Mouse (Mus musculus): ENCODE results near the gene Fjx1. TPM values are rescaled to one million over a fixed set of nuclear protein-coding genes. Genes with fewer than 3 reads are reported as not detected.

Fjx1 gene
- 1 to 10 TPM; 2.3 to 2.4 TPM for total RNA-seq (2021)

DNA sequence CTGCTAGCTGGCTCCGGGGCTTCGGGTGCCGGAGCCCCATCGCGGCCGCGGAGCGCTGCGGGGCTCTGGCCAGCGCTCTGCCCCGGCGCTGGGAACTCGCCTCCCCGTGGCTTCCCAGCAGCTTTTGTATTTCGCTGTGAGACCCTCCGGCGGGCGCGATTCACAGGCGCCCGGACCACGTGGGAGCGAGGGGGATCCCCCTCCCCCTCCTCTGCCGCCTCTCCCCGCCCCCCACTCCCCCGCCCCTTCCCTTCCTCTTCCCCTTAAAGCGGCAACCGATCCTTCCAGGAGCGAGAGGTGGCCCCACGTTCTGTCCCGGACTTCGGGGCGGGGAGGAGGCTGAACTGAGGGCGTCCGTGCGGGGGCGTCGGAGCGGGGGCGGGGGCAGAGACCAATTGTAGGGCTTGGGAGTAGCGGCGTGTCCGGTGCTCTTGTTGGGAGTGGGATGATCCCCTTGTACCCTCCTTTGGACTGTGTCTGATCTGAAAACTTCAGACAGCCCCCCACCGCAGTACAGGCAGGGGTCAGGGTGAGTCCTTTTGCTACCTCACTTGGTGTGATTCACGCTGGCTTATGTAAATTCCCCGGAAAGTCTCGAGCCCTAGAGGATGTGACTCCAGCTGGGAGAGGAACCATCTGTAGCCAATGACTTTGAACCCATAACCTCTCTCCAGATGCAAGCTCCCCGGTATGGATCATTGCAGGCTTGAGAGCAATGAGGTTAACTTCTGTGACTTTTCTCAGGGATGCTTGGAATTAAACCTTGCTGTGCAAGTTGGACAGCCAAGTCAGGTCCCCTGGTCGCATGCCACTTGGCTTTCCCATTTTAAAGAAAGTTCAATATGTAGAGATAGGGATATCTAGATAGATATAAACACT, at the start of gene Fjx1:
Fjx1 (minus strand) TSS at position 829 of the 879 bp plus-strand sequence.
- intact Hi-C loops (cut with DNase I), result loop anchor here (2.0 to 10.0 kb wide), 4 partner anchors 90 to 757 kb away; no protein-coding TSS in a partner anchor
- DNase-seq, result peak; percentile 48 to 49

DNA sequence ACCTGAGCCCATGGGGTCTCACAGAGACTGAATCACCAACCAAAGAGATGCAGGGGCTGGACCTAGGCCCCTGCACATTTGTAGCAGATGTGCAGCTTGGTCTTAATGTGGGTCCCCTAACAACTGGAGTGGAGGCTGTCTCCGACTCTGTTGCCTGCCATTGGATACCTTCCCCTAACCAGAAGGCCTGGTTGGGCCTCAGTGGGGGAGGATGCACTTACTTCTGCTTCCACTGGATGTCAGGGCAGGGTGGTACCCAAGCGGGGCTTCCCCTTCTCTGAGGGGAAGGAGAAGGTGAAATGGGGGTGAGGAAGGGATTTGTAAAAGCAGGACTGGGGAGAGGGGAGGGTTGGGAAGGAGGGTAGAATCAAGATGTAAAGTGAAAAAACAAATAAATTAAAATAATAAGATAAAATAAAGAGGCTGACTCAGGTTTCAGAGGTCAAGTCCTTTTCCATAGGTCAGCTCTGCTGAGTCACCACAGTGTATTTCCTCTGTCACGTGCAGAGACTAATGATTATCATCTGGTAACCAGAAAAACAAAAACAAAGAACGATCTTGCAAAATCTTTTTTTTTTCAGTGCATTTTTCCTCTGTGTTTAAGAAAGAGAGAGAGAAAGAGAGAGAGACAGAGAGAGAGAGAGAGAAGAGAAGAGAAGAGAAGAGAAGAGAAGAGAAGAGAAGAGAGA, 47.8 kb upstream of the Fjx1 start:
- intact Hi-C loops (cut with DNase I), result no loop called here
- no peak for DNase-seq

DNA sequence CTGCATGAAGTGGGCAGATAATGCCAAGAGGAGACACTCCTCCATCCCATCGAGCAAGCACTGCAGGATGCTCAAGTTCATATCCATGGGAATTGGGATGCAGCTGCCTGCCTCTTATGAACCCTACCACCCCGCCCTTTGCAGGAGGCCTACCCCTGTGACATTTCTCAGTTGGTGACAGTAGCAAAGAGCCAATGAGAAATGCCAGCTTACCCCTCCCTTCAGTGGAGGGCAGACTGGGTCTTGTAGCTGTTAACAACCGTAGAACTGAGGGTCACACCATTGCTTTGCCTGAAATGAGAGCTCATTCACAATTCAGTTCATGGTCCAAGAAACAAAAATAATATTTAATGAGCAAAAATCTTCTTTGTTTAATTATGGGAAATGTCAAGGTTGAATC, 28.4 kb upstream of the Fjx1 start:
- intact Hi-C loops (cut with DNase I), result no loop called here
- DNase-seq, result no peak

DNA sequence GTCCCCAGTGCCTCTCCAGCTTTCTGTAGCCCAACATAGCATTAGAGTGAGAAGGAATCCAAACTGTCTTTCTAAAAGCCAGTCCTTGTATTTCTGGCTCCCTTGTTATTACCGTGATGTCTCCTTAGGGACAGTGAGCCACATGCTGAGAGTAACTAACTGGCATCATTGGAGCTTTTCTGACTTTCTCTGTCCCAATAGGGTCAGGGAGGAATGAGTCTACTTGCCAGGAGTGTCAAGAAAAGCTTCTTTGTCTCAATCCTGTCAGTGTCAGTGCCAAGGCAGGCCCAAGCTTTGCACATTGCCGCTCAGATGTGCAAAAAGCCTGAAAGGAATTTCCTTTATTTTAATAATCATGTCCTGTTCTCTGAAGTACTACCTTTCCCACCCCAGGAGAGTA, 23.8 kb upstream of the Fjx1 start:
- intact Hi-C loops (cut with DNase I), result no loop called here
- no peak for DNase-seq

DNA sequence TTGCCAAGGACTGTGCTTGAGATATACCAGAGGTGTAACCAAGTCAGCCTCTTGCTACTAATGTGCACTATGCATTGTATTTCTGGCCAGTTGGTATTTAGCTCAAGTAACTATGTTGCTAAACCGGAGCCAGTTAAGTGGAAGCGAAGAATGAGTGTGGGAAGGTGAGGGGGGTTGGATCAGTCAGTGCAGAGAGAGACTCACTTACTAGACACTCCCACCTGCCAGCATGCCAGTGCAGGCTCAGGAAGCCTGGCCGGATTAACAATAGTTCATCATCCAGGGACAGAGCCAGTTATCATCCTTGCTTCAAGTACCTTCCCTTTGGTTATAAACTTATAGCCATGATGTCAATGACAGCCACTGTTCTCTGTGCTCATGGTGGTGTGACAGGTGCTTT, 16.3 kb upstream of the Fjx1 start:
- intact Hi-C loops (cut with DNase I), result no loop called here
- DNase-seq, result no peak

DNA sequence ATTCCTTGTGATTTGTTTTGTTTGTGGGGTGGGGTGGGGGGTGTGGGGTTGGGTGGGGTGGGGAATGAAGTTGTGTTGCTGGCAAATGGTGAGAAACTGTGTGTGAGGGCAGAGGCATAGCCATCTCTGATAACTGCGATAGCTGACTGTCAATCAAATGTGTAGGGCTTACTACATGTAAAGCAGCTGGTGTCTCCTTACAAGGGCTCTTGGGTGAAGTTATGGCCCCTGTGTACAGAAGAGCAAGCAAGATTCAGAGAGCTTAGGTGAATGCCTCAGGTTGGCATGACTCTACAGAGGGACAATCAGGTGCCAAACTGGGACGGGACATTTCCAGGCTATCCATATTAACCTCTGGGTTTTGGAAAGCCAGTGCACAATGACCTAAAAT, 12.0 kb upstream of the Fjx1 start:
- intact Hi-C loops (cut with DNase I), result no loop called here

DNA sequence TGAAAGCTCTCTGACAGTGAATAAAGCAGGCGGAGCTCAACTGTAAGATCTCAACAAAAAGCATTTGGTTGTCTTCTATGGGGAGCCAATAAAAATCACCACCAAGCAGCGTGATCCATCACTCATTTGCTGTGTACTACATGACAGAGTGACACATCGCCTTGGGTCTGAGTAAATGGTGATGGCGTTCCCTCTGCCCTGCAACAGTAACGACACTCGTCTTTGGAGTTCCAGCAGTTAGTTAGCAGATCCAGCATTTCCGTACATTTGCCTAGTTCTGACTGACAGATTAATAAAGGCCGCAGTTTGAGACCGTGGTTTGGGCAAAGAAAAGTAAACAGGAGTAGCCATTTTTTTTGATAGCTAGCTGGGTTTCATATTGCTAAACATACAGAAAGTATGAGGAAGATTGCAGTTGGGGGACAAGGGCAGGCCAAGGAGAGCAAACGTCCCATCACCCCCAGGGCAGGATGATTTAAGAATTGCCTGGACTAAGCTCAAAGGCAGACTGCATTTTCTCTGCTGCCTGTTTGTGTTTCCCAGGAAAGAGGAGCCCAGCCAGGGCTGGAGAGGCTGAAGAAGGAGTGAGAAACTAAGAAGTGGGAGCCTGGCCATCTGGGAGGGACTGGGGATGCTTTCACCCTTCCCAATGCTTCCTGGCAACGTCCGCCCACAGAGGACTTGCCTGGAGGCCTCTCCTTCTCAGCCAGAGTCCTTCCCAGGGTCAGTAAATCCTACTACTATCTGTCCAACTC, 11.5 kb upstream of the Fjx1 start:
- intact Hi-C loops (cut with DNase I), result no loop called here
- peak; percentile 68 to 72 for DNase-seq

More for the DNA sequence above, 12.0 kb upstream of the Fjx1 start:
- no peak for DNase-seq

DNA sequence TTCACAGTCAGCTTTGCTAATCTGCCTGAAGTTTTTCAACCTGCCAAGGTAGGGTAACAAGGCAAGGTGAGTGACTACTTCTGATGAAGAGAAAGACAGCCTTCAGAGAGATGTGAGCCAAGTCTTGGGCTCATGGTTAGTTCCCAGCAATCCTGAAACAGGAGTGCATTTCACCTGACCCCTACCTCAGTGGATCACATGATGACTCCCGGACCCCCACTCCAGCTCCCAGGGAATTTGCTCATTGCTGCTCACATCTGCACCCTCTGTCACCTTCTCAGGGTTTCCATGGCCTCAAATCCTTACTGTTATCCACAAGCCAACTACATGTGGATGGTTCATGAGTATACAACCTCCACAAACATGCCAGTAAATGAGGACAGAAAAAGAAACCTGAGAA, 9.2 kb upstream of the Fjx1 start:
- DNase-seq, result no peak

DNA sequence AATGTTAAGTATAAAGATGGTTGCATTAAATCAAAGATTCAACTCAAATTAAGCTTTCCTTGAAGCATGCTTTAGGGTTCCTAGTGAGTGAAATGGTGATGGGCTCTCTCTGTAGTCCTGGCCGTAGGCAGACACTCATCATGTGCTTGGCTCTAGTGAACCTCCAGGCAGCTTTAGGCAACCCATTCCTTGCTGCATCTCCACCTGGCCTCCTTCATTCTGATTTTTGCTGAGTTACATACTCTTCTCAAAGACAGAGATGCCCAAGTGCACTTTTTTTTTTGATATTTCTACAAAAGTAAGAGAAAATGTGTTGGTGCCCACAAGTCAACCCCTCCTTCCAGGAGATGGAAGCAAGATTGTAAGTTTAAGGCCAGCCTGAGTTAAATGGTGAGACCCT, 2.8 kb upstream of the Fjx1 start:
- no peak for DNase-seq
- intact Hi-C loops (cut with DNase I), result loop anchor here (10.0 kb wide), 1 partner anchor 760 kb away; no protein-coding TSS in a partner anchor

More for the DNA sequence above, 9.2 kb upstream of the Fjx1 start:
- intact Hi-C loops (cut with DNase I), result no loop called here

DNA sequence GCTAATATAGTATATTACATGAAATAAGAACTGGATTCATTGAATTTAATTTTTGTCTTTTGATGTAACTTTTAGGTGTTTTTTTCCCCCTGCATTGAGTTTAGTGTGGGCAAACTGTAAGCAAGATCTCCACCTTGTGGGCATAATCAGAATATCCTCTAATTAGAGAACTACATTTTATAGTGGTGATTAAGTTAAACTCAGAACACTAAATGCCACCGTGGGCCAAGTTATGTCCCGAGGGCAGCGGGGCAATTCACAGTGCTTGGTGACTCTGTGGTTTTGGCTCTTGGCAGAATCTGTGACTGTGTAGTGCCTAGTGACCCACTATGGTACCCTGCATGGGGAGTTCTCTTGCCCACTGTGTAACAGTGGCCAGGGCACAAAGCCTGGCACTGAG, 1.1 kb upstream of the Fjx1 start:
- peak in 1 of 2 experiments; percentile 24 for DNase-seq
- intact Hi-C loops (cut with DNase I), result loop anchor here (1.0 to 10.0 kb wide), 6 partner anchors 91 to 759 kb away; no protein-coding TSS in a partner anchor

DNA sequence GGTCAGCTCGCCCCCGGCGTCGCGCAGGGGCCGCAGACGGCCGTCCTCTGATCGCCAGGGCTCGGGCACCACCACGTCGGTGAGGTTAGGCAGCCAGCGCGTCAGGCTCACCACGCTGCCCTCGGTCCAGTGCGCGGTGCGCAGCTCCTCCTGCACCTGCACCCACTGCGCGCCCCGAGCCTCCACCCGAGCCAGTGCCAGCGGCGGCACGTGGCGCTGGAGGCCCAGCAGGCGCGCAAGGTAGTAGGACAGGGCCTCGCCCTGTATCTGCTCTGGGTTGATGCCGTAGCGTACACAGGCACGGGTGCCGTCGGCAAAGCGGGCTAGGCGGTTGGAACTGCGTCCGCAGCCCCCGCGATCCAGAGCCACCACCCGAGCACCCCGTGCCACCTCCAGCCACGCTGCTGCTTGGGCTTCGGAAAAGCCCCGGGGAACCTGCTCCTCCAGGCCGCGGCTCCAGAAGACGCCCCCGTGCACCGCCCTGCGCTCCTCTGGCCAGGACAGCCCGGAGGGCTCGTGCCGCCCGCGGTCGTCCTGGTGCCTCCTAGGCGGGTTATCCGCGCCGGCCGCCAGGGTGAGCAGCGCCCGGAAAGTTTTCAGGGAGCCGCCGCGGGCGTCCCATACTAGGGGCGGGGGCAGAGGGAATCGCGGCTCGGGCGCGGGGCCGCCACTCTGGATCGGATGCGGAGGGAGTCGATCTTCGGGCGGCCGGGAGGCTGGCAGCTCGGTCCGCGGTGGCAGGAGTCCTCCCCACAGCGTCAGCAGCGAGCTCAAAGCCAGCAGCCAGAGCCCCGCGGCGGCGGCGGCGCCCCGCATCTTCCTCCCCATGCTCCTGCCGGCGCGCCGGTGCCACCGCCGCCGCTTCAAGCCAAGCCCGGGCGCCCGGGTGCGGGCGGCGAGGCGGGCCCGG, 1.3 kb downstream of the Fjx1 start:
- intact Hi-C loops (cut with DNase I), result loop anchor here (5.0 to 10.0 kb wide), 3 partner anchors 89 to 756 kb away; no protein-coding TSS in a partner anchor
- peak; percentile 29 to 47 for DNase-seq

DNA sequence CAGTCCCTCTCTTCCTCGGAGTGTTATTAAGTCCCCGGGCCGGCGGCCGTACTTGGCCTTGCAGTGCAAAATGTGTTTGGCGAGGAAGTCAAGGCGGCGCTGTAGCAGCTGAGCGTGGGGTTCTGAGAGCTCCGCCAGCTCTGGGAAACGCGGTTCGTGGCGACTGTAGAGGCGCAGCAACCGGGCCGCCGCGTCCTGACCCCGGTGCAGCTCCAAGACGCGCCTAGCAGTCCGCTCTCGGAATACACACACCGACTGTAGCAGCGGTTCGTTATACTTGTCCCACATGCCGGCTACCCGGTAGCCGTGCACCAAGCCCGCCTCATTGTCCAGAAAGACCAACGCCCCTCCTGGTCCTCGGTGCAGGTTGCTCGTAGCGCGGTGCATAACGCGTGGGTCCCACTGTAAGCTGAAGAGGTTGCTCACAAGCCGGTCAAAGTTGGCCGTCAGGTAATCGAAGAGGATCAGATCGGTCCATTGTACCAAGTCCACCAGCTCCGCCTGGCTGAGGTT, 2.0 kb downstream of the Fjx1 start:
- peak; percentile 62 to 64 for DNase-seq
- intact Hi-C loops (cut with DNase I), result loop anchor here (5.0 to 10.0 kb wide), 3 partner anchors 88 to 756 kb away; no protein-coding TSS in a partner anchor

DNA sequence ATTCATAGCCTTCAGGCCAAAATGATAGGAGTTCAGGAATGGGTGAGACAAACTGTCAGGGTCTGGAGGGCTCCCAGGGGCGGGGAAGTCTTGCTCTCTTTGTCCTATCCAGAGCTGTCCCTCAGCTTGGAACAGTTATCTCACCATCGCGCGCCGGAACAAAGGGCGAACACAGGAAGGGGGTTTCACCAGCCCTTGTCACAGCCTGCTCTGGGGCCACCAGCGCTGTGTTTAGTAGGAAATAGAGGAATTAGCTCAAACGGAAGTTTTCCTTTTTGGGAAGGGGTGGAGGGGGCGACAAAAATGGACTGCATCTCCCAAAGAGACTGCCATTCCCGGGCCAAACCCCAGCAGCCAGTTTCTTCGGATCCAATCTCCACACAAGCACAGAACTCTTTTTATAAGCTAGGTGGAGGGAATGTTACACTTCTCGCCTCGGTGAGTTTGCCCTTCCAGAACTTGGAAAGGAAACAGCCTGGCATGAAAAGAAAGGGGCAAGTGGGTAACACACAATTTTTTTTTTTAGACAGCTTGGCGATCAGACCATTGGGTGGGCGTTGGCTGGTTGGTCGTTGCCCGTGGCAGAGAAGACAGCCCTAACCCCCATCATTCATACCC, 2.6 kb downstream of the Fjx1 start:
- DNase-seq, result peak; percentile 19 to 26
- intact Hi-C loops (cut with DNase I), result loop anchor here (5.0 to 10.0 kb wide), 3 partner anchors 87 to 755 kb away; no protein-coding TSS in a partner anchor

DNA sequence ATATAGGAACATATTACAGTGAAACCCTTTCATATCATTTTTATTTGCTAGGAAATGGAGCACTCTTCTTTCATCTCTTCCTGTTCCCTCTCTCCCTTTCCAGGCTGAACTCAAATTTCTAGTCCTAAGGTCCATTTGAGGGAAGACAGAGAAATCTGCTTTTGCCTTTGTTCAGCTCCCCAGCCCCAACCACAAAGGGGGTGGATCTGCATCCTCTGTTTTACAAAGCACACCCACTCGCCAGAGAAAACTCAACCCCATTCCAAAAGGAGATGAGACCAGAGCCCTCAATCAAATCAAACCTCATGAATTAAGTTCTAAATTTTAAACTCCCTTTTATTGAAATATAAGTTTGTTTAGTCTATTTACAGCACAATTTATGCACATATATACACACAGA, 3.2 kb downstream of the Fjx1 start:
- intact Hi-C loops (cut with DNase I), result no loop called here
- no peak for DNase-seq

DNA sequence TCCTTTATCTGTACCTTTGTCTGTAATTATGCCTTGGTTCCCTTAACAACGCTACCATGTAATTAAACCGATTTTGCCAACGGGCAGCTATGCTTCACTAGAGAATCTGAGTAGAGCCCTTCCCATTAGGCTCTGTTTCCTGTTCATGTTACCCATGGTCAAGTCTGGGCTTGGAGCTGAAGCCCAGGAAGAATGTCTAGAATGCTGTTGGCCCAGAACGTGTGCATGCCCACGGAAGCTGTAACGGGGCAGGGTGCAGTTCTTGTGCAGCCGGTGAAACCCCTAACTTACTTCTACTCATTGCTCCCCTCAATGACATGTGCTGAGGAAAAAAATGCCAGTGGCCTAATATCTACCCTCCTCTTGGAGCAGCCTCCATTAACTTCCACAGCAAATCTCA, 4.5 kb downstream of the Fjx1 start:
- intact Hi-C loops (cut with DNase I), result no loop called here
- no peak for DNase-seq

DNA sequence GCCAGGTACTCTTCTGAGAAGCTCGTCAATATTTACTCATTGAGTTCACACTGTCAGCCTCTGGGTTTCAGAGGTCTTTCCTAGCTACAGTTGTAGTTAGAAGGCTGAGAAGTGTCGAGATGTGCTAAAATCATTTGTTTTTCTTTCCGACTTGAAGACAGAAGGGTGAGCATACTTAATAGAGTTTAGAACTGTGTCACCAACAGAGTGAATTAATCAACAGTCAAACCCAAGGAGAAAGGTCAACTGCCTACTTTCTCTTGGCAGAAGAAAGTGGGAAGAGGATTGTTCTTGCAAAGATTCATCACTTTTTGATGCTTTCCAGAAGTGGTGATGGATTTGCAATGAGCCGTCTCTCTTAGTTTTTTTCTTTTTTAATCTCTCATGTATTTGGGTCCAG, 5.4 kb downstream of the Fjx1 start:
- intact Hi-C loops (cut with DNase I), result no loop called here

DNA sequence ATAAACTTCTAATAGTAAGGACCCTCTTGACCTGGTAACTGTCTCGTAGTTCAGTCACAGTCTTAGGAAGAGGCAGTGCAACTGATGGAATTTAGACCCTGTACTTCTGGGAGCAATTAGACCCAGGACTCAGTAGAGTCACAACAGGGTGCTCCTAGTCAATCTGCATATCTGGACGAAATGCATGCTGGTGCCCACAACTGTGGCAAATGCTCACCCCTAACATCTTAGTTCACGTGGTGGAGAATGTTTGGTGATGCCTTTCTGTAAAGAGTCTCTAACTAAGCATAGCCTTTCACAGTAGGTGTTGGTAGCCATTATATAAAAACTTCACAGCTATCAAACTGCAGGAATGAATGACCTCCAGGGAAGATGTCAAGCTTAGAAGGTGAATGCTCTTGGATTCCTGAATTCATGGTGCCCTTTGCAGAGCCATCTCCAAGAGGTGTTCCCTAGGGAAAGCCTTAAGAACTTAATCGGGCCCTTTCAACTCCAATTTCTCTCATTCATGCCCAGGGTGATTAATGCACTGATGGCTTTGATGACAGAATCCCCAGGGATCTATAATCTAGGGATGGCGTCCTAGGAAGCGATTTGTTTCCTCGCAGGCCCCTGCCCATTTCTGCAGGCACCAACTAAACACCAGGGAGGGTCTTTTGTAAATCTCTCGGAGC, 14.8 kb downstream of the Fjx1 start:
- intact Hi-C loops (cut with DNase I), result no loop called here
- DNase-seq, result no peak

More for the DNA sequence above, 5.4 kb downstream of the Fjx1 start:
- no peak for DNase-seq

DNA sequence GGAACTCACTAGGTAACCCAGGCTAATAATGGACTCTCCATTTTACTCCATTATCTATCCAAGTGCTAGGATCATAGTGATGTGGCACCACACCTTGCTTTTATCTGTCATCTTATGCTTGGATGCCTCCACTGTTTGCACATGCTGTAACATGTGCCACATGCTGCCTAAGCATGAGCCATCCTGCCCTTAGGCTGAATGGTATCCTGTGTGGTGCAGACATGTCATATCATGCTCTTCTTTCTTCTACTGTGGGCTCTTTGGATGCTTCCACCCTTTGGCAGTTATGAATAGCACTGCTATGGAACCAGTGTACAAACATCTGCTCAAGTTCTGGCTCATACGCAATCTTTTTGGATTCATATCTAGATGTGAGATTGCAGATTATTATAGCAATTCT, 18.4 kb downstream of the Fjx1 start:
- intact Hi-C loops (cut with DNase I), result no loop called here
- DNase-seq, result no peak

DNA sequence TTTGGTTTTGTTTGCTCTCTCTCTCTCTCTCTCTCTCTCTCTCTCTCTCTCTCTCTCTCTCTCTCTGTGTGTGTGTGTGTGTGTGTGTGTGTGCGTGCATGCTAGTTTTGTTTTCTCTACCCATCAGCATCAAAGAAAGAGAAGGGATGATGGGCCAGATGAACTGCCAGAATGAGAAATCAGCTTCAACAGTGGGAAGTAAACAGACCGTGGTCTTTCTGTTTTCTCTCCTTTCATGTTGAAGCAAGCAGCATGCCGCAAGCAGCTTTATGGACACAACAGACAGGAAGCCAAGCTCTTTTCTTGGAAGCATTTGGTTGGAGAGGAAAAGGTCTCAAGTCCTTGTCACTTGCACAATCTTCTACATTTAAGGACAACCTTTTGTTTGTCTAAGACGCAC, 21.2 kb downstream of the Fjx1 start:
- intact Hi-C loops (cut with DNase I), result no loop called here
- no peak for DNase-seq

All from heart, postnatal 10 days (tissue).